ENCODE assay signal across 23 mouse cellular contexts in the genomic region with DNA sequence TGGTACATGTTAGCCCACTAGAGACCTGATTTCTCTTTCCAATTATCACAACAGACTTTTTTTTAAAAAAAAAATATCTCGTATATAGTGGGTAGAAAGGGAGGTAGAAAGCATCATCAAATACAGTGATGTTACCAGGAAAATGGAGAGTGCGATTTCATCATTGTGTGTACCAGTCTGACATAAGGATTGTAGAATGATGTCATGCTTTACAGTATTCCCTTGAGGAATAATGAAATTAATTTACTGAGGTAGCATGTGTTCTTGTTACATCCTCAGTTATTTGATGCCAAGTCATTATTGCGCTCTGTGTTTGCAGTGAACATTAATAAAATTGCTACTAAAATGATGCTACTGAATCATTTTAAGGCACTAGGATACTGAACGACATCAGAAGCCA.
A peak's percentile ranks its signal among the peaks of the same experiment; 100 is the strongest.
DNase-seq lines count a peak whose midpoint lies in the region; ATAC-seq lines count a peak whose summit lies in the region.
"Had no signal": no experiment of that assay in that cellular context is flagged by ENCODE, and none has a peak within 500 bp of the region (broad histone marks: within the 10 kb centered on the region; RNA-seq: fewer than 3 reads in every experiment).

No protein-coding gene starts in this region.

- no peaks in the 10 kb centered on the region; the same call in 1 of the 2 replicates for H3K9me3 ChIP-seq in embryonic facial prominence, embryonic 14.5 days (ENCODE audit: control insufficient read depth, low read length)
- no peaks in the 10 kb centered on the region for H3K9me3 ChIP-seq in embryonic facial prominence, embryonic 10.5 days
- H3K9me3 ChIP-seq in hindbrain, embryonic 13.5 days, result no peaks in the 10 kb centered on the region
- no peaks in the 10 kb centered on the region for H3K9me3 ChIP-seq in hindbrain, embryonic 12.5 days (replicated peaks)
- H3K9me3 ChIP-seq in neural tube, embryonic 14.5 days (ENCODE audit: control insufficient read depth, low read length), result no peaks in the 10 kb centered on the region
- H3K9me3 ChIP-seq in neural tube, embryonic 15.5 days (replicated peaks), result no peaks in the 10 kb centered on the region; the same call in 1 of the 2 replicates
- H3K9me3 ChIP-seq: embryonic facial prominence, embryonic 13.5 days; forebrain, embryonic 13.5 days; G1E had no signal

- H3K27me3 ChIP-seq in embryonic facial prominence, embryonic 14.5 days (replicated peaks; ENCODE audit: control insufficient read depth, insufficient read depth, low read length), result no peaks in the 10 kb centered on the region
- H3K27me3 ChIP-seq in embryonic facial prominence, embryonic 10.5 days (replicated peaks; ENCODE audit: low read depth, poor library complexity, severe bottlenecking), result no peaks in the 10 kb centered on the region
- H3K27me3 ChIP-seq in hindbrain, embryonic 13.5 days, result no peaks in the 10 kb centered on the region
- no peaks in the 10 kb centered on the region for H3K27me3 ChIP-seq in hindbrain, embryonic 12.5 days
- no peaks in the 10 kb centered on the region for H3K27me3 ChIP-seq in neural tube, embryonic 14.5 days (ENCODE audit: control insufficient read depth, insufficient read depth, low read length)
- no peaks in the 10 kb centered on the region for H3K27me3 ChIP-seq in neural tube, embryonic 15.5 days (replicated peaks)
- H3K27me3 ChIP-seq: CH12.LX; embryonic facial prominence, embryonic 13.5 days; forebrain, embryonic 13.5 days; Patski had no signal

- no peak overlapping the region for H3K4me3 ChIP-seq in embryonic facial prominence, embryonic 14.5 days (ENCODE audit: low read depth, low read length)
- H3K4me3 ChIP-seq in embryonic facial prominence, embryonic 10.5 days, result no peak overlapping the region
- no peak overlapping the region for H3K4me3 ChIP-seq in hindbrain, embryonic 13.5 days
- H3K4me3 ChIP-seq in hindbrain, embryonic 12.5 days, result no peak overlapping the region
- no peak overlapping the region for H3K4me3 ChIP-seq in neural tube, embryonic 14.5 days (ENCODE audit: low read depth, low read length)
- H3K4me3 ChIP-seq in neural tube, embryonic 15.5 days (replicated peaks), result no peak overlapping the region
- H3K4me3 ChIP-seq: embryonic facial prominence, embryonic 13.5 days; forebrain, embryonic 13.5 days had no signal

- ATAC-seq in embryonic facial prominence, embryonic 14.5 days (ENCODE audit: low read depth), result peak; percentile 37; the same call in 1 of the 2 replicates
- ATAC-seq in hindbrain, embryonic 13.5 days (ENCODE audit: low FRiP score), result peak; percentile 52; the same call in 1 of the 2 replicates
- no peak for ATAC-seq in hindbrain, embryonic 12.5 days (ENCODE audit: low FRiP score)
- peak; percentile 51; the same call in 1 of the 2 replicates for ATAC-seq in neural tube, embryonic 14.5 days (ENCODE audit: low read depth)
- ATAC-seq in neural tube, embryonic 15.5 days (ENCODE audit: low FRiP score), result no peak
- ATAC-seq: activated CD4-positive, CD25-positive, alpha-beta regulatory T cell, adult 4 months; CD4-positive, CD25-positive, alpha-beta regulatory T cell, adult 4 months; forebrain, embryonic 13.5 days; forebrain, embryonic 16.5 days; Patski had no signal

- no peaks in the 10 kb centered on the region for H3K4me1 ChIP-seq in embryonic facial prominence, embryonic 14.5 days (ENCODE audit: control insufficient read depth, insufficient read depth, low read length)
- H3K4me1 ChIP-seq in embryonic facial prominence, embryonic 10.5 days, result no peaks in the 10 kb centered on the region
- H3K4me1 ChIP-seq in hindbrain, embryonic 13.5 days (replicated peaks), result no peaks in the 10 kb centered on the region
- no peaks in the 10 kb centered on the region for H3K4me1 ChIP-seq in hindbrain, embryonic 12.5 days
- no peaks in the 10 kb centered on the region for H3K4me1 ChIP-seq in neural tube, embryonic 14.5 days (ENCODE audit: control insufficient read depth, insufficient read depth, low read length)
- no peaks in the 10 kb centered on the region for H3K4me1 ChIP-seq in neural tube, embryonic 15.5 days
- H3K4me1 ChIP-seq: embryonic facial prominence, embryonic 13.5 days; forebrain, embryonic 13.5 days had no signal

- DNase-seq in embryonic facial prominence, embryonic 14.5 days (ENCODE audit: low spot score), result no peak
- DNase-seq in embryonic facial prominence, embryonic 10.5 days (ENCODE audit: low spot score), result no peak
- DNase-seq: adrenal gland, adult 8-10 months; adrenal gland, postnatal 14 days; adrenal gland, postnatal 36 days; B cell, adult 2 months; cerebellum, adult 11-12 months; cerebellum, adult 2 months; cerebellum, adult 9-10 months; cerebellum, postnatal 10 days; cerebellum, postnatal 25 days had no signal

- H3K36me3 ChIP-seq in embryonic facial prominence, embryonic 14.5 days (ENCODE audit: control insufficient read depth, insufficient read depth, low read length), result no peaks in the 10 kb centered on the region
- no peaks in the 10 kb centered on the region for H3K36me3 ChIP-seq in embryonic facial prominence, embryonic 10.5 days (replicated peaks)
- no peaks in the 10 kb centered on the region for H3K36me3 ChIP-seq in hindbrain, embryonic 13.5 days
- no peaks in the 10 kb centered on the region for H3K36me3 ChIP-seq in hindbrain, embryonic 12.5 days
- H3K36me3 ChIP-seq in neural tube, embryonic 14.5 days (ENCODE audit: control insufficient read depth, insufficient read depth, low read length), result no peaks in the 10 kb centered on the region
- H3K36me3 ChIP-seq in neural tube, embryonic 15.5 days, result no peaks in the 10 kb centered on the region
- H3K36me3 ChIP-seq: embryonic facial prominence, embryonic 13.5 days; G1E had no signal

- no peak overlapping the region for H3K4me2 ChIP-seq in embryonic facial prominence, embryonic 14.5 days (ENCODE audit: low read depth, low read length)
- H3K4me2 ChIP-seq in hindbrain, embryonic 13.5 days, result no peak overlapping the region
- H3K4me2 ChIP-seq in hindbrain, embryonic 12.5 days (replicated peaks), result no peak overlapping the region
- no peak overlapping the region for H3K4me2 ChIP-seq in neural tube, embryonic 14.5 days (ENCODE audit: low read depth, low read length)
- H3K4me2 ChIP-seq in neural tube, embryonic 15.5 days, result no peak overlapping the region
- H3K4me2 ChIP-seq: embryonic facial prominence, embryonic 13.5 days; forebrain, embryonic 13.5 days had no signal

- no peak overlapping the region for H3K27ac ChIP-seq in embryonic facial prominence, embryonic 14.5 days (replicated peaks; ENCODE audit: low read depth, low read length)
- no peak overlapping the region for H3K27ac ChIP-seq in embryonic facial prominence, embryonic 10.5 days (replicated peaks)
- no peak overlapping the region for H3K27ac ChIP-seq in hindbrain, embryonic 13.5 days
- H3K27ac ChIP-seq in hindbrain, embryonic 12.5 days, result no peak overlapping the region
- no peak overlapping the region for H3K27ac ChIP-seq in neural tube, embryonic 14.5 days (ENCODE audit: low read depth, low read length)
- no peak overlapping the region for H3K27ac ChIP-seq in neural tube, embryonic 15.5 days (replicated peaks)
- H3K27ac ChIP-seq: embryonic facial prominence, embryonic 13.5 days; forebrain, embryonic 13.5 days had no signal

- 83% methylated on average over 4 of the region's 4 CpGs for WGBS in embryonic facial prominence, embryonic 14.5 days
- WGBS in embryonic facial prominence, embryonic 10.5 days, result 88% methylated on average over 4 of the region's 4 CpGs
- 70% methylated on average over 4 of the region's 4 CpGs for WGBS in hindbrain, embryonic 13.5 days
- WGBS in hindbrain, embryonic 12.5 days, result 81% methylated on average over 4 of the region's 4 CpGs
- 58% methylated on average over 4 of the region's 4 CpGs for WGBS in neural tube, embryonic 14.5 days
- 49% methylated on average over 4 of the region's 4 CpGs for WGBS in neural tube, embryonic 15.5 days

- no peak overlapping the region for H3K9ac ChIP-seq in embryonic facial prominence, embryonic 14.5 days (ENCODE audit: low read depth, low read length)
- H3K9ac ChIP-seq in hindbrain, embryonic 13.5 days, result no peak overlapping the region
- no peak overlapping the region for H3K9ac ChIP-seq in hindbrain, embryonic 12.5 days
- no peak overlapping the region for H3K9ac ChIP-seq in neural tube, embryonic 14.5 days (replicated peaks; ENCODE audit: low read depth, low read length)
- H3K9ac ChIP-seq in neural tube, embryonic 15.5 days (replicated peaks), result no peak overlapping the region
- H3K9ac ChIP-seq: embryonic facial prominence, embryonic 13.5 days; forebrain, embryonic 13.5 days had no signal

Comparison
In these comparisons a context has a peak if more than half of its experiments do, and no peak if none do; other contexts are left out.
1. ATAC-seq: peak in embryonic facial prominence, embryonic 14.5 days (single experiment), hindbrain, embryonic 13.5 days (single experiment) and neural tube, embryonic 14.5 days (single experiment); none in hindbrain, embryonic 12.5 days (single experiment) and neural tube, embryonic 15.5 days (single experiment).